Mouse (Mus musculus): Measurements from ENCODE around the gene Ctnnd2.

- no peak for TF ChIP-seq POLR2A (IDR thresholded peaks at IDR 0.05; ENCODE audit: extremely low read depth, insufficient read depth, low read length)
- no peak for TF ChIP-seq CTCF (IDR thresholded peaks at IDR 0.05; ENCODE audit: low read depth, low read length)
Measured at GRCm38 (mm10) chr15:30306437-30306836, 134.0 kb downstream of the Ctnnd2 start.
